Mouse (Mus musculus): ENCODE results near the gene Anp32a. TPM values are rescaled to one million over a fixed set of nuclear protein-coding genes. Genes with fewer than 3 reads are reported as not detected.
A peak's percentile ranks its signal among the peaks of the same experiment; 100 is the strongest.

Anp32a gene
- polyA plus RNA-seq, 1 experiment from 2014 or later, result 107 TPM

GRCm38 (mm10) chr9:62364216-62364615, 23.1 kb downstream of the Anp32a start:
- no peaks in the 10 kb centered on the region for H3K27me3 ChIP-seq (ENCODE audit: control insufficient read depth, insufficient read depth, low read depth, low read length)
- peak overlapping the region; percentile 66 for H3K4me2 ChIP-seq (ENCODE audit: low read length)
- 12% methylated on average over 6 of the region's 6 CpGs for WGBS
- no peak overlapping the region for H3K27ac ChIP-seq (ENCODE audit: low read length)
- no peaks in the 10 kb centered on the region for H3K36me3 ChIP-seq (ENCODE audit: control insufficient read depth, insufficient read depth, low read length)
- peak overlapping the region; percentile 31; the same call in 1 of the 2 replicates for H3K4me3 ChIP-seq (ENCODE audit: low read depth, low read length)
- H3K9me3 ChIP-seq (replicated peaks; ENCODE audit: control insufficient read depth, low read length, poor library complexity, severe bottlenecking), result no peaks in the 10 kb centered on the region
- ATAC-seq, result no peak; the same call in 1 of the 2 replicates
- H3K4me1 ChIP-seq (ENCODE audit: control insufficient read depth, insufficient read depth, low read length), result peaks cover 54% of the 10 kb centered on the region
- H3K9ac ChIP-seq (ENCODE audit: low read depth, low read length), result peak overlapping the region; percentile 65

GRCm38 (mm10) chr9:62364831-62365230, 23.7 kb downstream of the Anp32a start:
- H3K9ac ChIP-seq (ENCODE audit: low read depth, low read length), result no peak overlapping the region
- H3K27me3 ChIP-seq (ENCODE audit: control insufficient read depth, insufficient read depth, low read depth, low read length), result no peaks in the 10 kb centered on the region
- H3K4me1 ChIP-seq (ENCODE audit: control insufficient read depth, insufficient read depth, low read length), result peaks cover 57% of the 10 kb centered on the region
- no peak overlapping the region for H3K4me3 ChIP-seq (ENCODE audit: low read depth, low read length)
- no peak overlapping the region for H3K27ac ChIP-seq (ENCODE audit: low read length)
- ATAC-seq, result no peak
- H3K4me2 ChIP-seq (ENCODE audit: low read length), result no peak overlapping the region
- H3K9me3 ChIP-seq (replicated peaks; ENCODE audit: control insufficient read depth, low read length, poor library complexity, severe bottlenecking), result no peaks in the 10 kb centered on the region
- no peaks in the 10 kb centered on the region for H3K36me3 ChIP-seq (ENCODE audit: control insufficient read depth, insufficient read depth, low read length)
- 31% methylated on average over 7 of the region's 7 CpGs for WGBS

GRCm38 (mm10) chr9:62365326-62366080, 24.4 kb downstream of the Anp32a start:
- Histone ChIP-seq H3K4me1 (ENCODE audit: control insufficient read depth, insufficient read depth, low read length) (peaks cover 58% of the 10 kb centered on the region), H3K9me3 (replicated peaks; ENCODE audit: control insufficient read depth, low read length, poor library complexity, severe bottlenecking) (no peaks in the 10 kb centered on the region), H3K36me3 (ENCODE audit: control insufficient read depth, insufficient read depth, low read length) (no peaks in the 10 kb centered on the region), H3K27me3 (ENCODE audit: control insufficient read depth, insufficient read depth, low read depth, low read length) (no peaks in the 10 kb centered on the region), H3K27ac (ENCODE audit: low read length) (no peak overlapping the region), H3K4me2 (ENCODE audit: low read length) (no peak overlapping the region), H3K4me3 (ENCODE audit: low read depth, low read length) (no peak overlapping the region), H3K9ac (ENCODE audit: low read depth, low read length) (no peak overlapping the region)
- WGBS, result 70% methylated on average over 8 of the region's 8 CpGs
- ATAC-seq, result no peak

GRCm38 (mm10) chr9:62366478-62367458, 25.7 kb downstream of the Anp32a start:
- H3K9ac ChIP-seq (ENCODE audit: low read depth, low read length), result no peak overlapping the region
- H3K27ac ChIP-seq (ENCODE audit: low read length), result peak overlapping the region; percentile 40
- H3K4me1 ChIP-seq (ENCODE audit: control insufficient read depth, insufficient read depth, low read length), result peaks cover 60% of the 10 kb centered on the region
- H3K27me3 ChIP-seq (ENCODE audit: control insufficient read depth, insufficient read depth, low read depth, low read length), result no peaks in the 10 kb centered on the region
- no peaks in the 10 kb centered on the region for H3K36me3 ChIP-seq (ENCODE audit: control insufficient read depth, insufficient read depth, low read length)
- no peak for ATAC-seq
- H3K9me3 ChIP-seq (replicated peaks; ENCODE audit: control insufficient read depth, low read length, poor library complexity, severe bottlenecking), result no peaks in the 10 kb centered on the region
- no peak overlapping the region for H3K4me2 ChIP-seq (ENCODE audit: low read length)
- no peak overlapping the region for H3K4me3 ChIP-seq (ENCODE audit: low read depth, low read length)
- 48% methylated on average over 23 of the region's 23 CpGs for WGBS

GRCm38 (mm10) chr9:62367510-62368071, 26.5 kb downstream of the Anp32a start:
- Histone ChIP-seq H3K4me2 (ENCODE audit: low read length) (no peak overlapping the region), H3K27me3 (ENCODE audit: control insufficient read depth, insufficient read depth, low read depth, low read length) (no peaks in the 10 kb centered on the region), H3K9me3 (replicated peaks; ENCODE audit: control insufficient read depth, low read length, poor library complexity, severe bottlenecking) (no peaks in the 10 kb centered on the region), H3K4me3 (ENCODE audit: low read depth, low read length) (no peak overlapping the region), H3K27ac (ENCODE audit: low read length) (peak overlapping the region; percentile 40), H3K4me1 (ENCODE audit: control insufficient read depth, insufficient read depth, low read length) (peaks cover 64% of the 10 kb centered on the region), H3K9ac (ENCODE audit: low read depth, low read length) (no peak overlapping the region), H3K36me3 (ENCODE audit: control insufficient read depth, insufficient read depth, low read length) (0 out of 2 replicates have a peak, but pooled peaks cover 2% of the 10 kb centered on the region)
- WGBS, result 43% methylated on average over 10 of the region's 10 CpGs
- no peak for ATAC-seq

GRCm38 (mm10) chr9:62368256-62368905, 27.3 kb downstream of the Anp32a start:
- no peak overlapping the region for H3K4me3 ChIP-seq (ENCODE audit: low read depth, low read length)
- peaks cover 57% of the 10 kb centered on the region for H3K4me1 ChIP-seq (ENCODE audit: control insufficient read depth, insufficient read depth, low read length)
- no peak overlapping the region for H3K9ac ChIP-seq (ENCODE audit: low read depth, low read length)
- H3K9me3 ChIP-seq (replicated peaks; ENCODE audit: control insufficient read depth, low read length, poor library complexity, severe bottlenecking), result no peaks in the 10 kb centered on the region
- peaks cover 4% of the 10 kb centered on the region; the same call in 1 of the 2 replicates for H3K36me3 ChIP-seq (ENCODE audit: control insufficient read depth, insufficient read depth, low read length)
- WGBS, result 75% methylated on average over 6 of the region's 6 CpGs
- no peaks in the 10 kb centered on the region for H3K27me3 ChIP-seq (ENCODE audit: control insufficient read depth, insufficient read depth, low read depth, low read length)
- no peak for ATAC-seq
- H3K4me2 ChIP-seq (ENCODE audit: low read length), result no peak overlapping the region
- no peak overlapping the region for H3K27ac ChIP-seq (ENCODE audit: low read length)

GRCm38 (mm10) chr9:62369172-62369571, 28.1 kb downstream of the Anp32a start:
- peaks cover 10% of the 10 kb centered on the region; the same call in 1 of the 2 replicates for H3K36me3 ChIP-seq (ENCODE audit: control insufficient read depth, insufficient read depth, low read length)
- no peak overlapping the region for H3K4me2 ChIP-seq (ENCODE audit: low read length)
- no peaks in the 10 kb centered on the region for H3K9me3 ChIP-seq (replicated peaks; ENCODE audit: control insufficient read depth, low read length, poor library complexity, severe bottlenecking)
- no peak overlapping the region for H3K27ac ChIP-seq (ENCODE audit: low read length)
- no peak overlapping the region for H3K9ac ChIP-seq (ENCODE audit: low read depth, low read length)
- H3K4me3 ChIP-seq (ENCODE audit: low read depth, low read length), result no peak overlapping the region
- H3K4me1 ChIP-seq (ENCODE audit: control insufficient read depth, insufficient read depth, low read length), result peaks cover 52% of the 10 kb centered on the region
- ATAC-seq, result no peak
- WGBS, result 84% methylated on average over 6 of the region's 6 CpGs
- no peaks in the 10 kb centered on the region for H3K27me3 ChIP-seq (ENCODE audit: control insufficient read depth, insufficient read depth, low read depth, low read length)

GRCm38 (mm10) chr9:62370186-62370585, 29.1 kb downstream of the Anp32a start:
- WGBS, result 77% methylated on average over 9 of the region's 9 CpGs
- no peak overlapping the region for H3K4me2 ChIP-seq (ENCODE audit: low read length)
- H3K27ac ChIP-seq (ENCODE audit: low read length), result no peak overlapping the region
- H3K9ac ChIP-seq (ENCODE audit: low read depth, low read length), result no peak overlapping the region
- no peak for ATAC-seq
- H3K4me1 ChIP-seq (ENCODE audit: control insufficient read depth, insufficient read depth, low read length), result peaks cover 42% of the 10 kb centered on the region
- H3K36me3 ChIP-seq (ENCODE audit: control insufficient read depth, insufficient read depth, low read length), result peaks cover 10% of the 10 kb centered on the region; the same call in 1 of the 2 replicates
- H3K4me3 ChIP-seq (ENCODE audit: low read depth, low read length), result no peak overlapping the region
- no peaks in the 10 kb centered on the region for H3K9me3 ChIP-seq (replicated peaks; ENCODE audit: control insufficient read depth, low read length, poor library complexity, severe bottlenecking)
- H3K27me3 ChIP-seq (ENCODE audit: control insufficient read depth, insufficient read depth, low read depth, low read length), result no peaks in the 10 kb centered on the region
